Mouse (Mus musculus): ENCODE measurements around the gene Paqr6.

The Paqr6 gene

GRCm38 (mm10) chr3:88410645-88411031 lies 46.3 kb downstream of the Paqr6 start:
- DNase-seq (ENCODE audit: low spot score in 2 of 2), result no peak

DNA sequence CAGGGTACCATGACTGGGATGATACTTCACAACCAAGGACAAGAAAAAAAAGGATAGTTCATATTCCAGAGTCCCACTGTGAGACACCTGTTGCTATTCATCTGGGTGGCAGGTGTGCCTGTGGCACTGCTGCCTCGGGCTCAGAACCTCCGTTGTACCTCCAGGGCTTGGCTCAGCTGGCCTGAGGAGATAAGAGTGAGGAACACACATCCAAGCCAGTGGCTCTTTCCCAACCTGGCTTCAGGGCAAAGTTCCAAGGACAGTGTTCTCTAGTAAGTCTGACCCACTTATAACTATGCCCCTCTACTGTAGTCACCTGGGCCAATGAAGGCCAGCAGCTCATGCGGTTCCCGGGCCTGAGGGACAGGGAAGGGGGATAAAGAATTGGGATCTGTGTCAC lies 47.3 kb downstream of the Paqr6 start:
- no peak for DNase-seq (ENCODE audit: low spot score in 2 of 2)

- peak; percentile 53 to 77 for DNase-seq (ENCODE audit: low spot score in 2 of 2)
These were observed 48.3 kb downstream of the Paqr6 start for GRCm38 (mm10) chr3:88412636-88413035.

- no peak for DNase-seq (ENCODE audit: low spot score in 2 of 2)
These were observed 51.3 kb downstream of the Paqr6 start for GRCm38 (mm10) chr3:88415668-88416067.

- no peak for DNase-seq (ENCODE audit: low spot score in 2 of 2)
These were observed 53.6 kb downstream of the Paqr6 start for GRCm38 (mm10) chr3:88418016-88418415.

All from natural killer cell, adult 2 months (primary cell).